Mouse (Mus musculus) midbrain, embryonic 15.5 days (tissue): ENCODE data around the gene Edem2. TPM values are rescaled to one million over a fixed set of nuclear protein-coding genes. Genes with fewer than 3 reads are reported as not detected.

ENCODE experiments used
- polyA plus RNA-seq: library from polyadenylated mRNA; unstranded; fragments of >200 nt; fragmentation: Nextera tagmentation; extraction: Ambion mirVana; gene quantifications from 2 replicates; pipeline ENCODE4 v1.2.1, GENCODE M21; 2015

Edem2 gene
- polyA plus RNA-seq, 1 experiment from 2014 or later, result 51.0 TPM

Other genes with a start within 250 kb of the Edem2 start
- gene Acss2, start 211.5 kb downstream of the Edem2 start, polyA plus RNA-seq, result 28.0 and 28.9 TPM in 2 replicates
- gene Ggt7, start 211.2 kb downstream of the Edem2 start, polyA plus RNA-seq, result 79.4 and 81.0 TPM in 2 replicates
- gene Gss, start 136.7 kb downstream of the Edem2 start, polyA plus RNA-seq, result 15.3 and 16.3 TPM in 2 replicates
- 0.64 and 1.2 TPM in 2 replicates for gene Myh7b, start 118.3 kb downstream of the Edem2 start, polyA plus RNA-seq
- gene Trpc4ap, start 37.1 kb downstream of the Edem2 start, polyA plus RNA-seq, result 165 and 166 TPM in 2 replicates
- not detected in 2 replicates for gene Gm17581, start 6.4 kb upstream of the Edem2 start, polyA plus RNA-seq
- gene Procr, start 21.6 kb upstream of the Edem2 start, polyA plus RNA-seq, result 2.3 and 3.2 TPM in 2 replicates
- 19.3 and 21.6 TPM in 2 replicates for gene Mmp24, start 45.9 kb upstream of the Edem2 start, polyA plus RNA-seq
- gene BC029722, start 90.0 kb upstream of the Edem2 start, polyA plus RNA-seq, result 39.5 and 40.2 TPM in 2 replicates
- 140 and 156 TPM in 2 replicates for gene Eif6, start 97.5 kb upstream of the Edem2 start, polyA plus RNA-seq
- 0.54 and 0.60 TPM in 2 replicates for gene Fam83c, start 105.4 kb upstream of the Edem2 start, polyA plus RNA-seq
- gene Uqcc1, start 200.8 kb upstream of the Edem2 start, polyA plus RNA-seq, result 63.6 and 68.8 TPM in 2 replicates
- not detected in 2 replicates for gene Gm15557, start 211.3 kb upstream of the Edem2 start, polyA plus RNA-seq
- 0.95 and 1.7 TPM in 2 replicates for gene Gdf5, start 215.9 kb upstream of the Edem2 start, polyA plus RNA-seq
- gene Cep250, start 227.0 kb upstream of the Edem2 start, polyA plus RNA-seq, result 17.1 and 19.2 TPM in 2 replicates